Mouse (Mus musculus) heart, postnatal 0 days (tissue): Measurements from ENCODE around the gene Aph1b.
"Not testable (repeated sequence)": the region's sequence is repeated elsewhere in the genome, so short reads cannot be mapped to it uniquely, and the experiment has no call there.

ENCODE experiments used
- CTCF ChIP-seq: IDR thresholded peaks from 2 replicates; pipeline ENCODE4 v1.5.1; 2016; ENCODE audit warnings: antibody characterized with exemption, control low read depth, low read depth
- EP300 ChIP-seq: IDR thresholded peaks from 2 replicates; pipeline ENCODE4 v1.6.1; 2016; ENCODE audit warnings: antibody characterized with exemption, low read depth

DNA sequence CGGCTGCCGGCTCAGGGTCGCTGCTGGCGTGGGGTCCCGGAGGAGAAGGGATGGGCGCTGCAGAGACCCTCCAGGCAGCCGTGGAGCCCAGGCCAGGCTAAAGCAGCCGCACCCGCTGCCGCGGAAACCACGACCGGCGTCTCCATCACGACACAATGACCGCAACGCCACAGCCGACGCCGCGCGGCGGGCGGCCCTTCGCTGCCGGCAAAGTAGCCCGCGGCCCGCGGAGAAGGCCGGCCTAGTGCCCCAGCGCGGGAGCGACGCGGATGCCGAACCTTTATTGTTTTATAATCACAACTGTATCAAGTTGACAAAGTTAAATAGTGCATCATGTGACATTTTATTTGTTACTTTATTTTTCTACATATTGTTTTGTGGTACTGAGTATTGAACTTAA is 10.7 kb upstream of the Aph1b start:
- TF ChIP-seq CTCF, EP300: not testable (repeated sequence)
